Mouse (Mus musculus): Measurements from ENCODE around the gene Soga1. TPM values are rescaled to one million over a fixed set of nuclear protein-coding genes. Genes with fewer than 3 reads are reported as not detected.

The Soga1 gene
- polyA plus RNA-seq, 1 experiment: not detected

DNA sequence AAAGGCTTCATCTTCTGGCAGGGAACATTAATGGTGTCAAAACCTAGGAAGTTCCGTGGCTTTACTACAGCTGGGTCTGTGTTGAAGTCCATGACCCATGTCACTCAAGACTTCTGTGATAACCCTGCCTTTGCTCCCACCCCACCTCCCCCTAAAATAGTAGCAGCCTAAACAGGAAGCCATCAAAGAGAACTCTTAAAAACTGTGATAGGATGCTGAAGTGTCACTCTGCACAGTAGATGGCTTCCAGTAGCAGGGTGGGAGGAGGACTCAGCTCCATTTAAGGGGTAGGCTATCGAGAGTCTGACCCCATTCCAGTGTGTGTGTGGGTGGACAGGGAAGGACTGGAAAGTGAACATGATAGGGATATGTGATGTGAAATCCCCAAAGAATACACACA is 104.1 kb downstream of the Soga1 start:
- Histone ChIP-seq H3K4me1 (ENCODE audit: control insufficient read depth, insufficient read depth, low read length) (peaks cover 2% of the 10 kb centered on the region; the same call in 1 of the 2 replicates), H3K27ac (ENCODE audit: insufficient read depth, low read depth, low read length) (no peak overlapping the region), H3K4me3 (ENCODE audit: insufficient read depth, low read depth, low read length) (no peak overlapping the region)
- WGBS: 75% methylated on average over 2 of the region's 2 CpGs
- TF ChIP-seq CTCF (IDR thresholded peaks at IDR 0.05; ENCODE audit: insufficient read depth, low read depth, low read length) (no peak), POLR2A (IDR thresholded peaks at IDR 0.05; ENCODE audit: insufficient read depth, low read depth, low read length) (no peak)

GRCm38 (mm10) chr2:156973316-156974100 is 105.5 kb downstream of the Soga1 start:
- H3K4me3 ChIP-seq (ENCODE audit: insufficient read depth, low read depth, low read length): no peak overlapping the region
- no peak for TF ChIP-seq CTCF (IDR thresholded peaks at IDR 0.05; ENCODE audit: insufficient read depth, low read depth, low read length)
- no peak for TF ChIP-seq POLR2A (IDR thresholded peaks at IDR 0.05; ENCODE audit: insufficient read depth, low read depth, low read length)
- H3K4me1 ChIP-seq (ENCODE audit: control insufficient read depth, insufficient read depth, low read length): peaks cover 2% of the 10 kb centered on the region; the same call in 1 of the 2 replicates
- WGBS: 65% methylated on average over 5 of the region's 5 CpGs
- no peak overlapping the region for H3K27ac ChIP-seq (ENCODE audit: insufficient read depth, low read depth, low read length)

GRCm38 (mm10) chr2:156970253-156970652 is 108.8 kb downstream of the Soga1 start:
- Histone ChIP-seq H3K27ac (ENCODE audit: insufficient read depth, low read depth, low read length) (no peak overlapping the region), H3K4me1 (ENCODE audit: control insufficient read depth, insufficient read depth, low read length) (peaks cover 5% of the 10 kb centered on the region), H3K4me3 (ENCODE audit: insufficient read depth, low read depth, low read length) (no peak overlapping the region)
- WGBS: 79% methylated on average over 7 of the region's 7 CpGs
- TF ChIP-seq POLR2A (IDR thresholded peaks at IDR 0.05; ENCODE audit: insufficient read depth, low read depth, low read length) (no peak), CTCF (IDR thresholded peaks at IDR 0.05; ENCODE audit: insufficient read depth, low read depth, low read length) (no peak)

- no peak for TF ChIP-seq POLR2A (IDR thresholded peaks at IDR 0.05; ENCODE audit: insufficient read depth, low read depth, low read length)
- TF ChIP-seq CTCF (IDR thresholded peaks at IDR 0.05; ENCODE audit: insufficient read depth, low read depth, low read length): no peak
- Histone ChIP-seq H3K27ac (ENCODE audit: insufficient read depth, low read depth, low read length) (no peak overlapping the region), H3K4me1 (ENCODE audit: control insufficient read depth, insufficient read depth, low read length) (peaks cover 5% of the 10 kb centered on the region), H3K4me3 (ENCODE audit: insufficient read depth, low read depth, low read length) (no peak overlapping the region)
- 83% methylated on average over 4 of the region's 4 CpGs for WGBS
These were observed 110.6 kb downstream of the Soga1 start for GRCm38 (mm10) chr2:156968501-156968900.

GRCm38 (mm10) chr2:156967388-156967787 is 111.7 kb downstream of the Soga1 start:
- TF ChIP-seq POLR2A (IDR thresholded peaks at IDR 0.05; ENCODE audit: insufficient read depth, low read depth, low read length) (no peak), CTCF (IDR thresholded peaks at IDR 0.05; ENCODE audit: insufficient read depth, low read depth, low read length) (no peak)
- no peak overlapping the region for H3K27ac ChIP-seq (ENCODE audit: insufficient read depth, low read depth, low read length)
- 88% methylated on average over 6 of the region's 6 CpGs for WGBS

More at GRCm38 (mm10) chr2:156967388-156967787, 111.7 kb downstream of the Soga1 start:
- Histone ChIP-seq H3K4me1 (ENCODE audit: control insufficient read depth, insufficient read depth, low read length) (peaks cover 3% of the 10 kb centered on the region), H3K4me3 (ENCODE audit: insufficient read depth, low read depth, low read length) (no peak overlapping the region)

Other genes with a start within 250 kb of the Soga1 start
- gene Tgif2, start 239.2 kb downstream of the Soga1 start, polyA plus RNA-seq (2012; ENCODE audit: insufficient read depth, insufficient read length, low replicate concordance, missing spikeins): not detected in 2 replicates
- gene 4930518I15Rik, start 221.3 kb downstream of the Soga1 start, polyA plus RNA-seq (2012; ENCODE audit: insufficient read depth, insufficient read length, low replicate concordance, missing spikeins): not detected in 2 replicates
- not detected in 2 replicates for gene Rab5if, start 216.1 kb downstream of the Soga1 start, polyA plus RNA-seq (2012; ENCODE audit: insufficient read depth, insufficient read length, low replicate concordance, missing spikeins)
- not detected in 2 replicates for gene Sla2, start 192.1 kb downstream of the Soga1 start, polyA plus RNA-seq (2012; ENCODE audit: insufficient read depth, insufficient read length, low replicate concordance, missing spikeins)
- 187 and 436 TPM in 2 replicates for gene Ndrg3, start 87.2 kb downstream of the Soga1 start, polyA plus RNA-seq (2012; ENCODE audit: insufficient read depth, insufficient read length, low replicate concordance, missing spikeins)
- gene Dsn1, start 72.1 kb downstream of the Soga1 start, polyA plus RNA-seq (2012; ENCODE audit: insufficient read depth, insufficient read length, low replicate concordance, missing spikeins): not detected in 2 replicates
- gene Tldc2, start 7.8 kb upstream of the Soga1 start, polyA plus RNA-seq (2012; ENCODE audit: insufficient read depth, insufficient read length, low replicate concordance, missing spikeins): not detected in 2 replicates
- not detected in 2 replicates for gene Samhd1, start 56.0 kb upstream of the Soga1 start, polyA plus RNA-seq (2012; ENCODE audit: insufficient read depth, insufficient read length, low replicate concordance, missing spikeins)
- gene Rbl1, start 125.3 kb upstream of the Soga1 start, polyA plus RNA-seq (2012; ENCODE audit: insufficient read depth, insufficient read length, low replicate concordance, missing spikeins): not detected in 2 replicates
- not detected in 2 replicates for gene Rpn2, start 199.8 kb upstream of the Soga1 start, polyA plus RNA-seq (2012; ENCODE audit: insufficient read depth, insufficient read length, low replicate concordance, missing spikeins)
- gene Mroh8, start 200.3 kb upstream of the Soga1 start, polyA plus RNA-seq (2012; ENCODE audit: insufficient read depth, insufficient read length, low replicate concordance, missing spikeins): not detected in 2 replicates